ENCODE assay signal across 26 mouse cellular contexts in the genomic region with DNA sequence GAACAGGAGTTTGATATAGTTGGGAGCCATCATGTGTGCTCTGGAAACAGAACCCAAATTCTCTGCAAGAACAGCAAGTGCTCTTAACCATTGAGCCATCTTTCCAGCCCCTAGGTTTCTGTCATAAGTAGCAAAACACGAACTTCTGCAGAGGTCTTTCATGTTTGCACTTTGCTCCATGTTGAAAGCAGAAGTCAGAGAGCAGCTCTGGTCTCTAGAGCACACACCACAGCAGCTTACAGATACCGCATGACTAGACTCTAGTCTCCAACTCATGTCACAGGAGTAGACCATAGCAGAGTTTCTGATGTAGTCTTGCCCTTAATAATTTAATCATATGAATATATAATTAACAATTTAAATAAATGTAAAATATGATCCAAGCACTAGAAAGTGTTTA. TPM values are rescaled to one million over a fixed set of nuclear protein-coding genes. Genes with fewer than 3 reads are reported as not detected.
A peak's percentile ranks its signal among the peaks of the same experiment; 100 is the strongest.
DNase-seq lines count a peak whose midpoint lies in the region; ATAC-seq and TF ChIP-seq lines count a peak whose summit lies in the region.
"Had no signal": no experiment of that assay in that cellular context is flagged by ENCODE, and none has a peak within 500 bp of the region (broad histone marks: within the 10 kb centered on the region; RNA-seq: fewer than 3 reads in every experiment).

No protein-coding gene starts in this region.

- no peaks in the 10 kb centered on the region for H3K79me2 ChIP-seq in MEL (ENCODE audit: control insufficient read depth, insufficient read depth, low read length, poor library complexity)

- H3K9me3 ChIP-seq in lung, postnatal 0 days (ENCODE audit: low read length) = no peaks in the 10 kb centered on the region
- no peaks in the 10 kb centered on the region for H3K9me3 ChIP-seq in MEL (replicated peaks; ENCODE audit: insufficient read depth, low read length)
- H3K9me3 ChIP-seq: embryonic facial prominence, embryonic 15.5 days; forebrain, embryonic 10.5 days; heart, embryonic 10.5 days; hindbrain, embryonic 13.5 days had no signal

- no peak overlapping the region for H3K4me2 ChIP-seq in lung, postnatal 0 days (replicated peaks; ENCODE audit: low read depth, low read length)
- H3K4me2 ChIP-seq: embryonic facial prominence, embryonic 15.5 days; hindbrain, embryonic 13.5 days had no signal

- no peak for ATAC-seq in lung, postnatal 0 days
- ATAC-seq in monocyte, adult 5-6 weeks (replicated peaks; ENCODE audit: insufficient number of reproducible peaks, low FRiP score, low TSS enrichment, poor library complexity, severe bottlenecking) = 0 out of 2 replicates have a peak, but pooled peaks have one; percentile 15
- ATAC-seq: forebrain, embryonic 14.5 days; hindbrain, postnatal 0 days had no signal

- H3K27ac ChIP-seq in lung, postnatal 0 days (ENCODE audit: low read length) = 0 out of 2 replicates have a peak overlapping the region, but pooled peaks have one; percentile 73
- 0 out of 2 replicates have a peak overlapping the region, but pooled peaks have one; percentile 8 for H3K27ac ChIP-seq in MEL (ENCODE audit: control insufficient read depth, low read depth, low read length)
- H3K27ac ChIP-seq: forebrain, embryonic 10.5 days; heart, embryonic 10.5 days; hindbrain, embryonic 13.5 days; hindbrain, postnatal 0 days had no signal

- no peak for TF ChIP-seq EP300 in lung, postnatal 0 days (IDR thresholded peaks at IDR 0.05)
- no peak for TF ChIP-seq EP300 in MEL (IDR thresholded peaks at IDR 0.05; ENCODE audit: low read depth in 1 of 2, low read length in 2 of 2)

- no peak for TF ChIP-seq RAD21 in MEL (IDR thresholded peaks at IDR 0.05; ENCODE audit: low read depth, low read length)

- WGBS in lung, postnatal 0 days = 82% methylated on average over 2 of the region's 2 CpGs
- WGBS in lung, adult 2 months = 79% methylated on average over 2 of the region's 2 CpGs

- H3K27me3 ChIP-seq in lung, postnatal 0 days (replicated peaks; ENCODE audit: insufficient read depth, low read length) = no peaks in the 10 kb centered on the region
- no peaks in the 10 kb centered on the region for H3K27me3 ChIP-seq in MEL (ENCODE audit: control insufficient read depth in 1 of 2, insufficient read depth in 2 of 2, low read length in 2 of 2)
- H3K27me3 ChIP-seq: embryonic facial prominence, embryonic 15.5 days; hindbrain, embryonic 13.5 days had no signal

- no peak overlapping the region for H3K4me3 ChIP-seq in lung, postnatal 0 days (ENCODE audit: low read depth, low read length)
- H3K4me3 ChIP-seq in lung, adult 2 months (replicated peaks; ENCODE audit: extremely low read depth, low read depth, low read length) = no peak overlapping the region
- H3K4me3 ChIP-seq in MEL (ENCODE audit: control insufficient read depth in 1 of 2, insufficient read depth in 1 of 2, low read depth in 2 of 2, low read length in 2 of 2) = no peak overlapping the region
- H3K4me3 ChIP-seq: embryonic facial prominence, embryonic 15.5 days; erythroblast, embryonic 14.5 days; forebrain, embryonic 10.5 days; heart, embryonic 10.5 days; hindbrain, embryonic 13.5 days had no signal

- no peak overlapping the region for H3K9ac ChIP-seq in lung, postnatal 0 days (replicated peaks; ENCODE audit: low read depth)
- H3K9ac ChIP-seq in MEL (ENCODE audit: control insufficient read depth, low read depth, low read length, poor library complexity, severe bottlenecking) = no peak overlapping the region
- H3K9ac ChIP-seq: embryonic facial prominence, embryonic 15.5 days; hindbrain, embryonic 13.5 days had no signal

- peaks cover 29% of the 10 kb centered on the region; the same call in 1 of the 2 replicates for H3K36me3 ChIP-seq in lung, postnatal 0 days (ENCODE audit: insufficient read depth, low read length)
- peaks cover 33 to 46% of the 10 kb centered on the region in 2 experiments for H3K36me3 ChIP-seq in MEL (ENCODE audit: control insufficient read depth in 1 of 2, insufficient read depth in 2 of 2, low read length in 2 of 2)

- H3K4me1 ChIP-seq in lung, postnatal 0 days (ENCODE audit: insufficient read depth, low read depth, low read length) = no peaks in the 10 kb centered on the region
- peaks cover 7% of the 10 kb centered on the region for H3K4me1 ChIP-seq in lung, adult 2 months (ENCODE audit: control insufficient read depth, insufficient read depth, low read length)
- H3K4me1 ChIP-seq in MEL (ENCODE audit: control insufficient read depth in 1 of 2, insufficient read depth in 2 of 2, low read length in 2 of 2) = peaks cover 17 to 21% of the 10 kb centered on the region in 2 experiments
- H3K4me1 ChIP-seq: embryonic facial prominence, embryonic 15.5 days; forebrain, embryonic 10.5 days; hindbrain, embryonic 13.5 days had no signal

- TF ChIP-seq CTCF in lung, postnatal 0 days (IDR thresholded peaks at IDR 0.05) = no peak
- TF ChIP-seq CTCF in lung, adult 2 months (IDR thresholded peaks at IDR 0.05; ENCODE audit: insufficient read depth, low read length) = no peak
- no peak for TF ChIP-seq CTCF in MEL (IDR thresholded peaks at IDR 0.05 in 2 of 3, conservative IDR thresholded peaks at IDR 0.05 in 1 of 3; ENCODE audit: control insufficient read depth in 1 of 3, insufficient read depth in 1 of 3, low read depth in 2 of 3, low read length in 3 of 3, poor library complexity in 1 of 3, severe bottlenecking in 1 of 3)

- peak; percentile 11 for DNase-seq in lung, postnatal 0 days (ENCODE audit: low spot score)
- no peak for DNase-seq in lung, adult 2 months
- DNase-seq in MEL (ENCODE audit: low read depth, low spot score) = peak; percentile 40
- no peak for DNase-seq in thymus, postnatal 4 days
- DNase-seq in cerebellum, adult 9-10 months = no peak
- DNase-seq: adrenal gland, adult 2 months; adrenal gland, postnatal 25 days; cerebellum, adult 2 months; cerebellum, postnatal 14 days; embryo, embryonic 11 days; gastrocnemius, postnatal 36 days; heart, adult 18-20 months; heart, postnatal 10 days had no signal

- no peak for TF ChIP-seq POLR2A in lung, adult 2 months (IDR thresholded peaks at IDR 0.05; ENCODE audit: borderline replicate concordance, extremely low read depth, low read depth, low read length)
- no peak for TF ChIP-seq POLR2A in MEL (IDR thresholded peaks at IDR 0.05; ENCODE audit: control insufficient read depth in 1 of 2, insufficient read depth in 1 of 2, low read depth in 1 of 2, low read length in 2 of 2, poor library complexity in 1 of 2)

TF ChIP-seq in MEL, 35 proteins besides CTCF, POLR2A, EP300 and RAD21:
- TF ChIP-seq KAT2A (conservative IDR thresholded peaks at IDR 0.05; ENCODE audit: low read depth, low read length) (no peak), ETS1 (IDR thresholded peaks at IDR 0.05; ENCODE audit: low read depth, low read length) (0 out of 2 replicates have a peak, but pooled peaks have one; percentile 26)

RNA-seq across cellular contexts. Expression of gene Gfpt1, which starts 25.6 kb away (rescaled TPM):
- polyA plus RNA-seq in lung, postnatal 0 days (2015; fragmentation: Nextera tagmentation; extraction: Ambion mirVana) = 10.8 and 11.5 TPM in 2 replicates
- 13.3 and 17.3 TPM in 2 replicates for polyA plus RNA-seq in lung, adult 2 months (2012; rRNA removed)
- 29.6 and 34.4 TPM in 2 replicates for total RNA-seq in MEL (2012; rRNA removed)
- 10 to 100 TPM; 33.5 to 69.3 TPM for polyA plus RNA-seq in MEL (2012; ENCODE audit: insufficient read depth in 1 of 2, insufficient read length in 2 of 2, low read depth in 1 of 2, low replicate concordance in 2 of 2, missing spikeins in 1 of 2)
- 109 to 144 TPM (median 109 TPM) in 3 replicates for total RNA-seq in monocyte, adult 5-6 weeks (2017)

RNA-seq across cellular contexts. Expression of gene D6Ertd527e, which starts 36.3 kb away (rescaled TPM):
- 0.30 and 0.33 TPM in 2 replicates for polyA plus RNA-seq in lung, postnatal 0 days (2015; fragmentation: Nextera tagmentation; extraction: Ambion mirVana)
- polyA plus RNA-seq in lung, adult 2 months (2012; rRNA removed) = 2.0 and 2.3 TPM in 2 replicates
- total RNA-seq in MEL (2012; rRNA removed) = not detected in 2 replicates
- polyA plus RNA-seq in MEL (2012; ENCODE audit: insufficient read depth in 1 of 2, insufficient read length in 2 of 2, low read depth in 1 of 2, low replicate concordance in 2 of 2, missing spikeins in 1 of 2) = under 1 TPM in 1 of 2 experiments, not detected in 1; 0.06 TPM
- 0.48 to 1.1 TPM (median 0.53 TPM) in 3 replicates for total RNA-seq in monocyte, adult 5-6 weeks (2017)
- total RNA-seq: adrenal gland, adult 2 months; common myeloid progenitor, adult 5-6 weeks; gastrocnemius, adult 8-10 months; gastrocnemius, postnatal 36 days; heart, adult 18-20 months; heart, postnatal 10 days; hematopoietic stem cell, adult 5-6 weeks had no signal
- polyA plus RNA-seq: C2C12; erythroblast, embryonic 14.5 days; forebrain, embryonic 14.5 days; heart, embryonic 10.5 days; heart, embryonic 14.5 days had no signal

RNA-seq across cellular contexts. Expression of gene Nfu1, which starts 59.2 kb away (rescaled TPM):
- 70.7 and 72.9 TPM in 2 replicates for polyA plus RNA-seq in lung, postnatal 0 days (2015; fragmentation: Nextera tagmentation; extraction: Ambion mirVana)
- 72.5 and 88.5 TPM in 2 replicates for polyA plus RNA-seq in lung, adult 2 months (2012; rRNA removed)
- 85.7 and 111 TPM in 2 replicates for total RNA-seq in MEL (2012; rRNA removed)
- polyA plus RNA-seq in MEL (2012; ENCODE audit: insufficient read depth in 1 of 2, insufficient read length in 2 of 2, low read depth in 1 of 2, low replicate concordance in 2 of 2, missing spikeins in 1 of 2) = 100 to 1,000 TPM in 1 of 2 experiments, not detected in 1; 123 TPM
- 44.4 to 57.2 TPM (median 44.7 TPM) in 3 replicates for total RNA-seq in monocyte, adult 5-6 weeks (2017)

Comparison
In these comparisons a context has a peak if more than half of its experiments do, and no peak if none do; other contexts are left out.
1. DNase-seq: peak in lung, postnatal 0 days (single experiment) and MEL (single experiment); none in lung, adult 2 months (single experiment), thymus, postnatal 4 days (single experiment) and cerebellum, adult 9-10 months (single experiment).